In genomic region chr13:44730939-44731551, GRCm38 (mm10) we compare ENCODE assay signal across 8 mouse cellular contexts. TPM values are rescaled to one million over a fixed set of nuclear protein-coding genes. Genes with fewer than 3 reads are reported as not detected.
A peak's percentile ranks its signal among the peaks of the same experiment; 100 is the strongest.
DNase-seq lines count a peak whose midpoint lies in the region; ATAC-seq and TF ChIP-seq lines count a peak whose summit lies in the region.

No protein-coding gene starts in this region.

- peaks cover 2 to 35% of the 10 kb centered on the region in 2 experiments; a peak in 3 of 4 replicates for H3K4me1 ChIP-seq in CH12.LX (ENCODE audit: control insufficient read depth in 1 of 2, insufficient read depth in 2 of 2)
- H3K4me1 ChIP-seq in forebrain, embryonic 11.5 days (replicated peaks; ENCODE audit: control insufficient read depth, insufficient read depth, low read length), result peaks cover 14% of the 10 kb centered on the region; the same call in 1 of the 2 replicates
- peaks cover 29% of the 10 kb centered on the region for H3K4me1 ChIP-seq in heart, embryonic 16.5 days (ENCODE audit: control insufficient read depth, insufficient read depth, low read length)
- H3K4me1 ChIP-seq in liver, embryonic 15.5 days (replicated peaks), result peaks cover 50% of the 10 kb centered on the region
- H3K4me1 ChIP-seq in neural tube, embryonic 11.5 days (ENCODE audit: control insufficient read depth, insufficient read depth, low read length), result peaks cover 15% of the 10 kb centered on the region
- peaks cover 19% of the 10 kb centered on the region for H3K4me1 ChIP-seq in stomach, embryonic 16.5 days (ENCODE audit: control insufficient read depth, insufficient read depth, low read length)

- no peak for TF ChIP-seq EP300 in CH12.LX (IDR thresholded peaks at IDR 0.05; ENCODE audit: low read length)

- H3K4me2 ChIP-seq in CH12.LX (ENCODE audit: insufficient read depth, low read depth, poor library complexity, severe bottlenecking), result no peak overlapping the region
- H3K4me2 ChIP-seq in forebrain, embryonic 11.5 days (ENCODE audit: low read depth, low read length, severe bottlenecking), result peak overlapping the region; percentile 94
- H3K4me2 ChIP-seq in heart, embryonic 16.5 days (ENCODE audit: low read depth, low read length), result peak overlapping the region; percentile 83
- peak overlapping the region; percentile 98 for H3K4me2 ChIP-seq in liver, embryonic 15.5 days
- H3K4me2 ChIP-seq in neural tube, embryonic 11.5 days (ENCODE audit: low read depth), result peak overlapping the region; percentile 73
- peak overlapping the region; percentile 69 for H3K4me2 ChIP-seq in stomach, embryonic 16.5 days (ENCODE audit: low read depth, low read length)

- H3K27ac ChIP-seq in CH12.LX (ENCODE audit: insufficient read depth, low read depth), result peak overlapping the region; percentile 64; the same call in 1 of the 2 replicates
- H3K27ac ChIP-seq in forebrain, embryonic 11.5 days (ENCODE audit: low read depth, low read length), result peak overlapping the region; percentile 86
- peak overlapping the region; percentile 95 for H3K27ac ChIP-seq in heart, embryonic 16.5 days (ENCODE audit: low read length)
- H3K27ac ChIP-seq in liver, embryonic 15.5 days (replicated peaks), result peak overlapping the region; percentile 97
- peak overlapping the region; percentile 85 for H3K27ac ChIP-seq in neural tube, embryonic 11.5 days (ENCODE audit: low read depth, low read length)
- peak overlapping the region; percentile 99 for H3K27ac ChIP-seq in stomach, embryonic 16.5 days (ENCODE audit: low read length)

- peak; percentile 86 for DNase-seq in CH12.LX (ENCODE audit: extremely low read depth)
- DNase-seq in c-Kit-positive CD71-positive TER-119-negative erythroid progenitor cells, embryonic 14.5 days (ENCODE audit: low read depth), result peak; percentile 83
- peak; percentile 89 for DNase-seq in forebrain, embryonic 11.5 days (ENCODE audit: low spot score)
- peak; percentile 93 to 94 for DNase-seq in kidney, postnatal 36 days
- peak; percentile 85 for DNase-seq in neural tube, embryonic 11.5 days (ENCODE audit: low spot score)

- TF ChIP-seq CTCF in CH12.LX (conservative IDR thresholded peaks at IDR 0.05 in 1 of 2, IDR thresholded peaks at IDR 0.05 in 1 of 2; ENCODE audit: low read depth in 2 of 2, low read length in 2 of 2), result no peak

- no peak for TF ChIP-seq RAD21 in CH12.LX (IDR thresholded peaks at IDR 0.05; ENCODE audit: low read depth, low read length)

- H3K9me3 ChIP-seq in CH12.LX (replicated peaks; ENCODE audit: low read length), result no peaks in the 10 kb centered on the region
- no peaks in the 10 kb centered on the region for H3K9me3 ChIP-seq in forebrain, embryonic 11.5 days (ENCODE audit: control insufficient read depth, low read length)
- H3K9me3 ChIP-seq in heart, embryonic 16.5 days (replicated peaks; ENCODE audit: control insufficient read depth, low read length), result no peaks in the 10 kb centered on the region
- no peaks in the 10 kb centered on the region for H3K9me3 ChIP-seq in liver, embryonic 15.5 days (replicated peaks)
- H3K9me3 ChIP-seq in neural tube, embryonic 11.5 days (ENCODE audit: control insufficient read depth, low read length), result no peaks in the 10 kb centered on the region
- H3K9me3 ChIP-seq in stomach, embryonic 16.5 days (replicated peaks; ENCODE audit: control insufficient read depth, low read length), result no peaks in the 10 kb centered on the region

- H3K9ac ChIP-seq in CH12.LX (ENCODE audit: insufficient read depth, low read depth), result peak overlapping the region; percentile 94
- H3K9ac ChIP-seq in forebrain, embryonic 11.5 days (ENCODE audit: low read length), result peak overlapping the region; percentile 86
- H3K9ac ChIP-seq in heart, embryonic 16.5 days (ENCODE audit: low read length), result peak overlapping the region; percentile 88
- H3K9ac ChIP-seq in liver, embryonic 15.5 days, result peak overlapping the region; percentile 94
- peak overlapping the region; percentile 84 for H3K9ac ChIP-seq in neural tube, embryonic 11.5 days (ENCODE audit: low read length)
- H3K9ac ChIP-seq in stomach, embryonic 16.5 days (ENCODE audit: low read length), result peak overlapping the region; percentile 96

- in situ Hi-C loops in CH12.LX (cut with MboI; ENCODE audit: low pct_ligation_motif_present, low pct_unique_long_range_greater_than_20kb, low sequenced_read_pairs), result loop anchor here (25.0 kb wide), 1 partner anchor 869 kb away; no protein-coding TSS in a partner anchor

- no peaks in the 10 kb centered on the region for H3K36me3 ChIP-seq in CH12.LX (replicated peaks in 1 of 2; ENCODE audit: control insufficient read depth in 1 of 2, insufficient read depth in 1 of 2, low read length in 1 of 2)
- H3K36me3 ChIP-seq in forebrain, embryonic 11.5 days (ENCODE audit: control insufficient read depth, insufficient read depth, low read length), result no peaks in the 10 kb centered on the region
- H3K36me3 ChIP-seq in heart, embryonic 16.5 days (ENCODE audit: control insufficient read depth, insufficient read depth), result no peaks in the 10 kb centered on the region
- no peaks in the 10 kb centered on the region for H3K36me3 ChIP-seq in liver, embryonic 15.5 days (replicated peaks)
- no peaks in the 10 kb centered on the region for H3K36me3 ChIP-seq in neural tube, embryonic 11.5 days (ENCODE audit: control insufficient read depth, insufficient read depth, low read length)
- no peaks in the 10 kb centered on the region for H3K36me3 ChIP-seq in stomach, embryonic 16.5 days (ENCODE audit: control insufficient read depth, insufficient read depth, low read length)

- WGBS in forebrain, embryonic 11.5 days, result 0% methylated on average over 38 of the region's 41 CpGs
- under 1% methylated on average over 39 of the region's 41 CpGs for WGBS in heart, embryonic 16.5 days
- WGBS in liver, embryonic 15.5 days (ENCODE audit: insufficient replicate concordance), result under 1% methylated on average over 41 of the region's 41 CpGs
- WGBS in neural tube, embryonic 11.5 days, result under 1% methylated on average over 41 of the region's 41 CpGs
- WGBS in stomach, embryonic 16.5 days, result under 1% methylated on average over 36 of the region's 41 CpGs

- peak; percentile 78 for ATAC-seq in forebrain, embryonic 11.5 days (replicated peaks; ENCODE audit: low FRiP score)
- ATAC-seq in heart, embryonic 16.5 days (replicated peaks; ENCODE audit: extremely low read depth, insufficient read depth, low FRiP score), result peak; percentile 66
- ATAC-seq in liver, embryonic 15.5 days (ENCODE audit: insufficient read depth), result peak; percentile 62
- ATAC-seq in neural tube, embryonic 11.5 days (ENCODE audit: insufficient read depth, low FRiP score, low TSS enrichment), result peak; percentile 68
- peak; percentile 77 for ATAC-seq in stomach, embryonic 16.5 days (ENCODE audit: insufficient read depth, low FRiP score)

- peak overlapping the region; percentile 63 to 97 (median 74) for H3K4me3 ChIP-seq in CH12.LX (replicated peaks in 1 of 3; ENCODE audit: low read depth in 2 of 3, low read length in 2 of 3, poor library complexity in 1 of 3)
- H3K4me3 ChIP-seq in forebrain, embryonic 11.5 days (ENCODE audit: low read depth, low read length), result peak overlapping the region; percentile 74
- H3K4me3 ChIP-seq in heart, embryonic 16.5 days (ENCODE audit: low read length), result peak overlapping the region; percentile 76
- H3K4me3 ChIP-seq in liver, embryonic 15.5 days (replicated peaks), result peak overlapping the region; percentile 87
- peak overlapping the region; percentile 72 for H3K4me3 ChIP-seq in neural tube, embryonic 11.5 days (ENCODE audit: low read depth, low read length)
- peak overlapping the region; percentile 84 for H3K4me3 ChIP-seq in stomach, embryonic 16.5 days (replicated peaks; ENCODE audit: low read length)

- TF ChIP-seq POLR2A in CH12.LX (IDR thresholded peaks at IDR 0.05; ENCODE audit: low read depth, low read length), result peak; percentile 73

- dilution Hi-C loops in CH12.LX (cut with MboI; ENCODE audit: extremely low pct_ligation_motif_present, extremely low pct_unique_long_range_greater_than_20kb, low sequenced_read_pairs), result no loop called here

- H3K79me2 ChIP-seq in CH12.LX (replicated peaks; ENCODE audit: control insufficient read depth, extremely low read depth, insufficient read depth, poor library complexity, severe bottlenecking), result peaks cover 21% of the 10 kb centered on the region

- H3K27me3 ChIP-seq in CH12.LX (replicated peaks), result no peaks in the 10 kb centered on the region
- no peaks in the 10 kb centered on the region for H3K27me3 ChIP-seq in forebrain, embryonic 11.5 days (ENCODE audit: control insufficient read depth, insufficient read depth, low read length)
- no peaks in the 10 kb centered on the region for H3K27me3 ChIP-seq in heart, embryonic 16.5 days (ENCODE audit: control insufficient read depth, insufficient read depth, low read length)
- no peaks in the 10 kb centered on the region for H3K27me3 ChIP-seq in liver, embryonic 15.5 days
- H3K27me3 ChIP-seq in neural tube, embryonic 11.5 days (ENCODE audit: control insufficient read depth, insufficient read depth, low read length), result no peaks in the 10 kb centered on the region
- H3K27me3 ChIP-seq in stomach, embryonic 16.5 days (ENCODE audit: control insufficient read depth, insufficient read depth, low read length), result no peaks in the 10 kb centered on the region

TF ChIP-seq in CH12.LX, 34 proteins besides CTCF, POLR2A, EP300 and RAD21 (continues in another document):
- TF ChIP-seq NELFE (IDR thresholded peaks at IDR 0.05; ENCODE audit: low read depth, low read length) (no peak; the same call in 1 of the 2 replicates), ZMIZ1 (IDR thresholded peaks at IDR 0.05; ENCODE audit: low read depth, low read length) (no peak), JUN (IDR thresholded peaks at IDR 0.05; ENCODE audit: insufficient read depth, low read depth, low read length) (no peak), TBP (conservative IDR thresholded peaks at IDR 0.05; ENCODE audit: low read depth, low read length) (peak; percentile 75), HCFC1 (IDR thresholded peaks at IDR 0.05; ENCODE audit: low read depth, low read length) (no peak), IRF4 (IDR thresholded peaks at IDR 0.05; ENCODE audit: low read depth, low read length) (no peak), MXI1 (IDR thresholded peaks at IDR 0.05; ENCODE audit: low read depth, low read length) (peak; percentile 57), MEF2A (IDR thresholded peaks at IDR 0.05; ENCODE audit: borderline replicate concordance, low read depth, low read length) (no peak), MAX (IDR thresholded peaks at IDR 0.05; ENCODE audit: low read length) (no peak; the same call in 1 of the 2 replicates), NRF1 (IDR thresholded peaks at IDR 0.05; ENCODE audit: low read depth, low read length) (no peak)

RNA-seq across cellular contexts. Expression of gene Jarid2, which starts 1.8 kb away (rescaled TPM):
- total RNA-seq in CH12.LX (2012; rRNA removed) (3.2 and 4.5 TPM in 2 replicates), CH12.LX (2014; rRNA removed) (6.1 and 7.8 TPM in 2 replicates)
- polyA plus RNA-seq in CH12.LX (2012; ENCODE audit: insufficient read length, low read depth), result 10.9 and 14.2 TPM in 2 replicates
- polyA plus RNA-seq in forebrain, embryonic 11.5 days (2014; fragmentation: Nextera tagmentation; extraction: Ambion mirVana), result 40.8 and 43.6 TPM in 2 replicates
- polyA plus RNA-seq in heart, embryonic 16.5 days (2015; fragmentation: Nextera tagmentation; extraction: Ambion mirVana), result 21.6 and 22.1 TPM in 2 replicates
- polyA plus RNA-seq in liver, embryonic 15.5 days (2015; fragmentation: Nextera tagmentation; extraction: Ambion mirVana), result 10.4 and 10.7 TPM in 2 replicates
- polyA plus RNA-seq in neural tube, embryonic 11.5 days (2014; fragmentation: Nextera tagmentation; extraction: Ambion mirVana), result 45.5 and 47.9 TPM in 2 replicates
- 27.6 and 28.4 TPM in 2 replicates for polyA plus RNA-seq in stomach, embryonic 16.5 days (2015; fragmentation: Nextera tagmentation; extraction: Ambion mirVana)

Comparison
In these comparisons a context has a peak if more than half of its experiments do, and no peak if none do; other contexts are left out.
1. Peak in every context shown above with its lines: DNase-seq, ATAC-seq, H3K4me3 ChIP-seq and H3K27ac ChIP-seq.